Mouse (Mus musculus) T-helper 2 cell (primary cell): ENCODE results near the gene Fam89b.
"Not testable (repeated sequence)": the region's sequence is repeated elsewhere in the genome, so short reads cannot be mapped to it uniquely, and the experiment has no call there.

Source experiments
- in situ Hi-C: fragments of 300-600 bp; cut with MboI, MseI; formaldehyde crosslinking; loops from one replicate; pipeline ENCODE4 v1.15.1; 2025; ENCODE audit warnings: high pct_unique_total_duplicates

The Fam89b gene

DNA sequence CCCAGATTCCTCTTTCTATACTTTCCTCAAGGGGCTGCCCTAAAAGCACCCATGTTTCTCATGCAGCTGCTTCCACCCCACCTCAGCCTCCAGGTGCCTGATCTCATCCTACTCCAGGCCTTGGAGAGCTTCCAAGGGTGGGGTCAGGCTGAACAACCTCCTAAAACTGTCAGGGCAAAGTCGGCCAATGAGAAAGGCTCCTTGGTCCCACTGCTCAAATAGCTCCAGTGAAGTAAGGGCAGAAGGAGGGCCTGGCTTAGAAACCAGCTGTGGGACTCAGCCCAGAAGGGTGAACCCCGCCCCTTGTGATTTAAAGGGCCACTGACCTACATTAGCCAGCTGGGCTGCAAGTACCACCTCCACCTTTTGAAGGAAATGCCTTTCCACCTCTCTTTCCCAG, 15.7 kb downstream of the Fam89b start:
- in situ Hi-C loops: no loop called here

DNA sequence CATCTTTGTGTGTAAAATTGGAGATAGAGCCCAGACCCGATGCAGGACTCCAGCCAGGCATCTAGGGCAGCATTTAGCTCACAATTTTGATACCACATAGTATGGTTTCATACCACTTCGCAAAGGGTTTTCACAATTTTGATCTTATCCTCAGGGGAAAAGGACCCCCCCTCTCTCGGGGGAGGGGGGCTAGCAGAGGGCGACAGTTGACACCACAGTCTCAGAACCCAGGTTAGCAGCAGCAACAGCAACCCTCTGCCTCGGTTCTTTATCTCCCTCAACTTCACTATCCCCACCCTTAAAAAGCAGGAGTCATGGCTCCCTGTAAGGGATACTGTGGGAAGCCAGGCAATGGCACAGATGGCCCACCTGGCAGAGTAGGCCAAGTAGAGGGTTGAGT, 16.2 kb downstream of the Fam89b start:
- in situ Hi-C loops: no loop called here

DNA sequence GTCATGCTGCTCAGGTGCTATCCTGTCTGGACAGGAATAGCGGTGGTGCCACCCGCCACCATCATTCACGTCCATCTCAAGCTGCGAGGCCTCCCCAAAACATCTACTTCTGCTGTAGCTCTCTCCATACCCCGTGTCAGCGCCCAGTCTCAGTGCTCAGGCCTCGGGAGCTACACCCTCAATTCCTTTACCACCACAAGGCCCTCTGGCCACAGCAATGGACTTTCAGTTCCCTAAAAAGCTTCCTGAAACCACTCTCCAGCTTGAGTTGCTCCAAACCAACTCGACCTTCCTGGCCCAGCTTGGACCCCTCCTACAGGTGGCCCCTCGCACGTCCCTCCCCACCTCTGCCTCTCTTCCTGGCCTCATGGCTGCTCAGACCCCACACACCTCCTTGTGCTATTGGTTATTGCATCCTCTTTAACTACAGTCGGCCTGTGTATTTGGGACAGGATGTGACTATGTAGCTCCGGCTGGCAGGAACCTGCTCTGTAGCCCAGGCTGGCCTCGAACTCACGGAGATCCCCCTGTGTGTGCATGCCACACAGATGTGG, 17.5 kb downstream of the Fam89b start:
- in situ Hi-C loops: no loop called here

DNA sequence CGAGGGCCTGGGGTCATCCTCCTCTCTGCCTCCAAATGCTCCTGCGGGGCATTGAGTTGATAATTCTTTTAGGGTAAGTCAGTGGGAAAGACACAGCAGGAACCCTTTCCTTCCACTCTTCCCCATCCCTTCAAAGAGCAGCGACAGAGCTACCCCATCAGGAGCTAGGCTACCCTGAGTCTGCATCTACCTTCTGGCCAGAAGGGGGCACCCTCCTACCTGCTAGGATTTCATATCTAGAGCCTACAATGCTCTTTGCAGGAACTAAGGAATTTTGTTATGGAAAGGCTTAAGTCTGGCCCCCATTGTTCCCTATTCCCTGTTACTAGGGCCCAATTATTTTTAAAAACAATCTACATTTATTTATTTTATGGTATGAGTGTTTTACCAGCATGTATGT, 18.2 kb downstream of the Fam89b start:
- in situ Hi-C loops: no loop called here

DNA sequence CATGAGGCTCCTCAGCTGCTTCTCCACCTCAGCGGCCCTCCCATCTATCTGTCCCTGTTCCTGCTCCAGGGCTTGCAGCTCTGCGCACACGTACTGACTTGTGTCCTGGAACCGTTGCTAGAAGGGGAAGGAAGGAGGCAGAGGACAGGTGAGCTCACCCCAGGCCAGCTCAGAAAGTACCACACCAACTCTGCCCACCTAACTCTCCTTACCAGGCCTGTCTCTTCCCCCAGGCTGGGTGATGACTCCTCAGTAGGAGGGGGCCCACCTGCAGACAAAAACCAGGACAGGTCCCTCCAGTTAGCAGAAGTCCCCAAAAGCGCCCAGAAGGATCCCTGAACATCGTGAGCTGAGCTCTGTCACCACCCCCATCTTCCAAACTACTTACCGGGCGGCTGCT, 18.9 kb downstream of the Fam89b start:
- in situ Hi-C loops: no loop called here

DNA sequence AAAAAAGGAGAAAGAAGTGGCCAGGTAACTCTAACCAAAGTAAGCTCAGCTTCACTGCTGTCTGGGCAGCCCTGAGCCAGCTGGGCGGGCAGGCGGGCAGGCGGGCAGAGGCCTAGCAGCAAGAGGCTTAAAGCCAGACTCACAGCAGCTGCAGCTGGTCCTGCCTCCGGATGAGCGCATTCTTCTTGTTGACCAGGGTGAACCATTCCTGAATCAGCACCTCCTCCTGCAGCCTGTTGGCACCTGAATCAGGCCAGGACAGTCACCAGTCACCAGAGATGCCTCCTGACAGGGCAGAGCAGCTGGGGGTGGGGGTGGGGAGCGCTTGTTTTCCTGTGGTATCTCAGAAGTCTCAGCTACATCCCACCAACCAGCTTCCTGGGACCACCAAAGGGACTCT, 19.4 kb downstream of the Fam89b start:
- in situ Hi-C loops: no loop called here

DNA sequence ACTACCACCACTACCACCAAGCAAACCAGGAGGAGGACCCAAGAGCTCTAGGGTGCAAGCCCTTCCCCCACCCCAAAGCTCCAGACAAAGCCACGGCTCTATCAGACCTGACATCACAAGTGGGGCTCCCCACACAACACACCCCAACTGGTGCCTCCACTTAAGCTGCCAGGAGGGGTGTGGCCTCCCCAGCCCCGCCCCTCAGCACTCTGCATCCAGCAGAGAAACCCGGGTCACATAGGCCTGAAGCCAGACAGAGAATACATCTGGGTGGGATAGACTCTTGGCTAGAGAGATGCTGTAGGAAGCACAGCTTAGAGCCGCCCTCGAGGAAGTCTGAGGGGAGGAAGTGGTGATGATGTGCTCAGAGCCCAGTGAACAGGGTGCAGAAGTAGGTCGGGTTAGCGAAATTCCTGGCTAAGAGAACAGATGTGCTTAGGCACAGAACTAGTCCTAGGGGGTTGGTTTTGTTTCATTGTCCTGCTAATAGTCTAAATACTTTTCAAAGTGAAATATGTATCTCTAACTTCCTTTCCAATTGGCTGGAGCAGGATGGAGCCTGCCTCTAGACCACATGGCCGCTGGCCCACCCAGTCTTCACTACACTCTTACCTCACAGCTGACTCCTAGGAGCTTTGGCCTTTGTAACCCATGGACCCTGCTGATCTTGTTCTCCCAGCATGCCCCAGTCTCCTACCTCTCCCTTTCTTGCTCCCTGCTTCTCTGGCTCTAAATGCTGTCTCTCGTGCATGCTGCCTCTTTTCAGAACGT, 24.5 kb downstream of the Fam89b start:
- in situ Hi-C loops: loop anchor here (5.0 kb wide), 1 partner anchor 38 kb away; no protein-coding TSS in a partner anchor

DNA sequence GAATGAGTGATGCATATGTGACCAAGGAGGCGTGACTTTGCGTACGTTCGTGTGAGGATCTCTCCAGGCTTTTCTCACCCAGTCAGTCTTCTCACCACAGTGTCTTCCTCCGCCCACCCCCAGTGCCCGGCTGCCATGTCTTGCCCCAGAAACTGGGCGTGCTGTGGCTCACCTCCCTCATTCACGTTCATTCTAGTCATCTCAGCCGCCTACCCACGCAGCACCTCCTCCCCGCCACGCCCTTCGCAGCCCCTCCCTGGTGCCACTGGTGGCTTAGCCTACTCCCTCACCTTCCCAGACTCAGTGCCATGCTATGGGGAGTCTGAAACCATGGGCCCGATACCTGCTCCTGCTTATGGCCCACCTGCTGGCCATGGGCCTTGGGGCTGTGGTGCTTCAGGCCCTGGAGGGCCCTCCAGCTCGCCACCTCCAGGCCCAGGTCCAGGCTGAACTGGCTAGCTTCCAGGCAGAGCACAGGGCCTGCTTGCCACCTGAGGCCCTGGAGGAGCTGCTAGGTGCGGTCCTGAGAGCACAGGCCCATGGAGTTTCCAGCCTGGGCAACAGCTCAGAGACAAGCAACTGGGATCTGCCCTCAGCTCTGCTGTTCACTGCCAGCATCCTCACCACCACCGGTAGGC, 25.2 kb downstream of the Fam89b start, which contains the start of gene Kcnk7:
Kcnk7 (plus strand) TSS at position 205 of the 638 bp plus-strand sequence.
- in situ Hi-C loops: loop anchor here (5.0 kb wide), 1 partner anchor 37 kb away; no protein-coding TSS in a partner anchor

DNA sequence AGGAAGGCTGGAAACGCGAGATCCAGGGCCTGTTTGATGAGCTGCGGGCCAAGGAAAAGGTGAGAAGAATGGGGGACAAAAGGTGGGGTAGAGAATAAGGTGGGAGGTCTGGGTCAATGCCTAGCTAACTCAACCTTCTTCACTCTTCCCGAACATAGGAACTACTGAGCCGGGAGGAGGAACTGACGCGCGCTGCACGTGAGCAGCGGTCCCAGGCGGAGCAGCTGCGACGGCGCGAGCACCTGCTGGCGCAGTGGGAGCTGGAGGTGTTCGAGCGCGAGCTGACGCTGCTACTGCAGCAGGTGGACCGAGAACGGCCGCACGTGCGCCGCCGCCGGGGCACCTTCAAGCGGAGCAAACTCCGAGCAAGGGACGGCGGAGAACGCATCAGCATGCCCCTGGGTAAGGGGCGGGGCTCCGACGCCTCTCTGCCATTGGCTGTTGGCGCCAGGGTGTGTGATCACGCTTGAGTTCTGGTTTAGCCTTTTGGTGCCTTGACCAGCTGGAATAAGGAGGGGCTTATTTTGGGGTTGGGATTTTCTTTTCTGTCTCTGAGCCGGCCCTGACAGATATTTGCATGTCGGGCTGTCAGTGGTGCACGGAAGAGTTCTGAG, 33.5 kb downstream of the Fam89b start:
- in situ Hi-C loops: no loop called here

DNA sequence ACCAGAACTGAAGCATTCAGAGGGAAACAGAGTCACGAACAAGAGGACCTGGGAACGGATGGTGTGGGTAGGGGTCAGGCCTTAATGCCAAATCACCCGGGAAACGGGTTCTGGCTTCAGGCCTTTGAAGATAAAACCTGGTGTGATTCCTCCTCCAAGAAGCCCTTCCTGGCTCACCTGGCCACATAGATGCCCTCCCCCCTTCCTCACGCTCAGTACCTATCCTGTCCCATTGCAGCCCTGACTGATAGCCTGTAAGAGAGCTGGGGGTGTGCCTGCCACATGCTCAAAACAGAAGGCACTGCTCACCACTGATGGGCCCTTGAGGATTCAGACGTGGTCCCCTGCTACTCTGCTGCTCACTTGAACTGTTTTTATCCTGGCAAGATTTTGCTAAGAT, 35.7 kb downstream of the Fam89b start:
- in situ Hi-C loops: no loop called here

DNA sequence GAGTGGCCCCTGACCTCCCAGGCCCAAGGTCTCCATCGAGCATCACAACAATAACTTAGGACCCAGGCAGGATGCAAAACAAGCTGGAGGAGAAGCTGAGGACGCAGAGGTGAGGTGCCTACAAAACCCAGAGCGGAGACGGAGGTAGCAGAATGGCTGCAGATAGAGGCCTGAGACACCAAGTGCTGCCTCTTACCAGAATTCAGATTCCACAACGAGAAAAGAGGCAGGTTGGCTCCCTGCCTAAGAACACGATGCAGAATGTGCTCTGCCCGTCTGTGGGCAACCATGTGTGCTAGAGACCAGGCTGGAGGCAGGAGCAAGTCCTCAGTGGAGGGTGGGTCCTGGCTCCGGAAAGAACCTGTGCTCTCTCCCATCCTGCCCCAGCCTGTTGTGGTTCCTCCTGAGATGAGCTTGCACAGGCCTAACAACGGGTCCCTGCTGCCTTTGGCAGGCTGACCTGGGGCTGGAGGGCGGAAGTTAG, 36.5 kb downstream of the Fam89b start:
- in situ Hi-C loops: no loop called here

DNA sequence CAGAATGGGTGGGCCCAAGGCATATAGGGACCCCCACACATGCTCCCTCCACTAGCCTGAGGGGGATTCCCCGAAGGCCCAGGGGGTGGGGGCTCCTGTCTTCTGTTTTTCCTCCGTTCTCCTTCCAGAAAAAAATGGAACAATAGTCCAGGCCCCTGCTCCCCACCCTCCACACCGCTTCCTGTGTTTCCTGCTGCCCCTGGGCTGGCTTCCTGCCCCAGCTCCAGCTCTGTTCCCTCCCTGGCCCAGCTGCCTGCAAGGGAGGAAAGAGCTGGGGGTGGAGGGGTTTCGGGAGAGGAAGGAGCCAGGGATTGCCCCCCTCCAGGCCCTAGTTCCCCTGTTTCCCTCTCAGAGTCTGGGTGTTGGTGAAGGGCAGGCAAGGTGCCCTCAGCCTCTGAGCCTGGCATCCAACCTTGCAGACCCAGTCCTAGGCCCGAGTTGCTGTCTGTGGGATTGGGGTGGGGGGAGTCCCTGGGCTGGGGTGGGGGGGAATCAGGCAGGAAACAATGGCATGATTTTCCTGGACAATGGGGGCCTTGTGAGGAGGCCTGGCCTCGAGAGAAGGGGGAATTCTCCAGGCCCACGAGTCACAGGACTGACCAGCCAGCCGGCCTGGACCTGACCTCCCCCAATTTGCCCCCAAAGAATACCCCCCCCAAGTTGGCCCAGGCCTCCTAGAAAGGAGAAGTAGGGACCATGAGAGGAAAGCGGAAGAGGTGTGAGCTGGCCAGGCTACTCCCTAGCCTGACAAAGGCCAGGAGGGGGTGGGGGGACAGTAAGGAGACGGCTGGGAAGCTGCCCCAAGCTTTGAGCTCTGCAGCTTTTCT, 37.2 kb downstream of the Fam89b start:
- in situ Hi-C loops: no loop called here

DNA sequence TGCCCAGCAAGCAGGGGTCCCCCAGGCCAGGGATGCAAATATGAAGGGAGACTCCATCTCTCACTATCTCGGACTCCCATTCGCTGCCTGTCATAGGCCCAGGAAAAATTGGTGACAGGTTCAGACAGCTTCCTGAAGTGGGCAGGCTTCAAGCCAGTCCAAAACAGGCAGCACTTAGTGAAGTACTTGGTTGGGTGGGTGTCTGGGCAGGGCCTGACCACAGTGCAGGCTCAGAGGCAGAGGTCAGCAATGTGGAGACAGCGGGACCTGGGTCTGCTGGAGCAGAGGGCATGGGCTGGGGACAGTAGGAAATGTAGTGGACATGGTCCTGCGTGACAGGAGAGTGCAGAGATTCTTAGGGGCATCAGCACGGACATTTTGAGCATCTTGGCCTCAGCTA, 37.9 kb downstream of the Fam89b start:
- in situ Hi-C loops: no loop called here

DNA sequence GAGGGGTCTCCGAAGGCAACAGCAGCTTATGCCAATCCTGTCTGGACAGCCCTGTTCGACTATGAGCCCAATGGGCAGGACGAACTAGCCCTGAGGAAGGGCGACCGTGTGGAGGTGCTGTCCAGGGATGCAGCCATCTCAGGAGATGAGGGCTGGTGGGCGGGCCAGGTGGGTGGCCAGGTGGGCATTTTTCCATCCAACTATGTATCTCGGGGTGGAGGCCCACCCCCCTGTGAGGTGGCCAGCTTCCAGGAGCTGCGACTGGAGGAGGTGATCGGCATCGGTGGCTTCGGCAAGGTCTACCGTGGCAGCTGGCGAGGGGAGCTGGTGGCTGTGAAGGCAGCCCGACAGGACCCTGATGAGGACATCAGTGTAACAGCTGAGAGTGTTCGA, 39.1 kb downstream of the Fam89b start:
- in situ Hi-C loops: no loop called here

DNA sequence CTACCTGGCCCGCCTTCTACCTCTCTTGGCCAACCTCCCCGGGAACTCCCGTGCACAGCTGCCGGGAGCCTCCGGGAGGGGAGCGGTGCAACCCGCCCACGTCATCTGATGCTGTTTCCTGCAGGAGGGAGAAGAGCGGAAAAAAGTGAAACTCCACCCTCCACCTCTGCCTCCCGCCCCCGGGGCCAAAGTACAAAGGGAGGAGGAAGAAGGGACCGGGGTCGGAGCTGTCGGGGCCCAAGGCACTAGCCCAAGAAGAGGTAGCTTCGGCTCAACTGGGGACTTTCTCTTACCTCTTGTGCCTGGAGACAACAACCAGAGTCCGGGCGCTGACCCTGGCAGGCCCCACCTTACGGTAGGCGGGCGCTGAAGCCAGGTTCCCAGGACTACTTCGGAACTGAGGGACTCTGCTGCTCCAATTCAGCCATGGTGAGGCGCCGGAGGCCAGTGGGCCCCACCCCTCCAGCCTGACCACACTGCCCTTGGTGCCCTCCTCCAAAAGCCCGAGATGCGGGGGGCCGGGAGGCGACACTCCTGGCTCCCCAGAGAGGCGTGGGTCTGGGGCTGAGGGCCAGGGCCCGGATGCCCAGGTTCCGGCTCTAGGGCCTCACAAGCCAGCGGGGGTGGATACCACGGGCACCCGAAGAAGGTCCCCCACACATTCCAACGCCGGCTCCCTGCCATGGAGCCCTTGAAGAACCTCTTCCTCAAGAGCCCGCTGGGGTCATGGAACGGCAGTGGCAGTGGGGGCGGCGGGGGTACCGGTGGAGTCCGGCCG, 39.7 kb downstream of the Fam89b start:
- in situ Hi-C loops: no loop called here

DNA sequence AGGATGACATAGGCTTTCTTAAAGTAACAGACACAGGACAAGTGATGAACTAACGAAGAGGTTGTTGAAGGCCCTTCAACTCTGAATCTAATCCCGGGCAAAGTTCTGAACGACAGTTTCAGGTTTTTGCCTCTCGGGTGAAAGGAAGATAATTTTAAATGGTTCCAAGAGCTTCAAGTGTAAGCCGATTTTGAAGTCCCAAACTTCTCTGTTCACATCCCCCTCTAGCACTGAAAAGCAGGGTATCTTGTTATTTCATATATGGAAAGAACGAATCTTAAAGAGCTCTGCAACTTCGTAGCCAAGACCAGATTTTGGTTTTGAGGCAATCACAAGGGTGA, 40.4 kb downstream of the Fam89b start:
- in situ Hi-C loops: no loop called here

DNA sequence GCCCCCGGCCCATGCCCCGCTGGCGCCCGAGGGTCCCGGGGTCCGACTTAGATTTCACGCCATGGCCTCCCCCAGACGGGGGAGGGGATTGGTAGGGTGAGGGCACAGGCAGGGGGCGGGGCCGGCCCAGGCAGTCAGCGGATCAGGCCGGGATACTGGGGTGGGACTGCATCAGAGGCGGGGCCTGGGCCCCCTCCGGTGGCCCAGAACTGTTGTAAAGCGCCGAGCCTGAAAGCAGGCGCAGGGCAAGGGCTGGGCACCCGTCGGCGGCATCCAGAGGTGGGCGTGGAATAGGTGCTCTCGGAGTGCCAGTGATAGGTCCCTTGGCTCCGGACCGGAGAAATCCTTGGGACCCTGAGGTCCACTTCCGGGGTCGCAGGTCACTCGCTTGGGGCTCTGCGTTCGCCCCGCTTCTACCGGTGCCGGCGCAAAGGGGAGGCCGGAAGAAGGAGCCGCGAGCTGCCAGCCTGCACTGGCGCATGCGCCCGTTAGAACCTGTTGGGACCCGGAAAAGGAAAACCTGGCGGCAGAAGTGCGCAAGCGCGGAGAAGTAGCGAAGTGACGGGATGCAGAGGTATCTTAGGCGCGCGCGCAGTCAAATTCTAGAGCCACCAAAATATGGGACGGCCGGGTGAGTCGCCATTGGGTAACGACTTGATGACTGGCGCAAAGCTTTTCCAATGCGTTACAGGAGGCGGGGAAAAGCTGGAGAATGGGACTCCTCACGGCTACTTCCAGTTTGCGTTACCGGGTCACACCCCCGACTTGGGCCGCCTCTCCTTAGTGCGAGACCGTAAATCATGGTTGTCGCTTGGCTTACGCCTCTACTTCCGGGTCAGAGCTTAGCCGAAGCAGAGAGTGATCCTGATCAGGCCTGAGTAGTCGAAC, 41.0 kb downstream of the Fam89b start, which contains the start of the genes Map3k11 and Pcnx3:
Map3k11 (plus strand) TSS at position 543 of the 888 bp plus-strand sequence.
Pcnx3 (minus strand) TSS at position 709 of the 888 bp plus-strand sequence.
- in situ Hi-C loops: no loop called here

DNA sequence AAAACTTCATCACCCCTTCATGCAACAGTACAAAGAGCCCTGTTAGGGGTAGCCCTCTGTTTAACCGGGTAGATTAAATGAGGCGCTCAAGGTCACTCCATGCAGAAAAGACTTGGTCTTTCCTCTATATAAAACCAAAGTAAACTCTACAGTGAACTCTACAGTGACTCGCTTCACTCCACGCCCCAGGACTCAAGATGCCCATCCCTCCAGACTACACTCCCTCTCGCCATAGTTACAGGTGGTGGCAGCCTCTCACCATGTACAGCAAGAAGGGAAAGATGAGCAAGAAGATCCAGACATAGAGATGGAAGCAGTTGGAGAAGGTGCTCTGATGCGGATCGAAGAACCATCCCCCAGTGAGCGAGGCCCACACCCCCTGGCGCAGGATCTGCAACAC, 41.7 kb downstream of the Fam89b start:
- in situ Hi-C loops: no loop called here

DNA sequence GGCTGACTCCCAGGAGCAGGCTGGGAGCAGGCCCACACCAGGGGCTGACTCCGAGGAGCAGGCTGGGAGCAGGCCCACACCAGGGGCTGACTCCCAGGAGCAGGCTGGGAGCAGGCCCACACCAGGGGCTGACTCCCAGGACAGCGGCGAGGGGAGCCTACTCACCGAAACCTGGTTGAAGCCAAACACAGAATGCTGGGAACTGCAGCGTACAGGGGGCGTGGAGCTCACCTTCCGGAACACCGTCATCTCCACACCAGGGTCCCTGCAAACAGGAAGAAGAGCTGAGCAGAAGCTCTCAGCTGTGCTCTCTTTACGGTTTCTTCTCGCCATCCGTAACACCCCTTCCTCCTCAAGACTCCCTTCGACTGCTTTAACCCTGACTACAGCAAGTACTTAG, 42.5 kb downstream of the Fam89b start:
- in situ Hi-C loops: not testable (repeated sequence)

DNA sequence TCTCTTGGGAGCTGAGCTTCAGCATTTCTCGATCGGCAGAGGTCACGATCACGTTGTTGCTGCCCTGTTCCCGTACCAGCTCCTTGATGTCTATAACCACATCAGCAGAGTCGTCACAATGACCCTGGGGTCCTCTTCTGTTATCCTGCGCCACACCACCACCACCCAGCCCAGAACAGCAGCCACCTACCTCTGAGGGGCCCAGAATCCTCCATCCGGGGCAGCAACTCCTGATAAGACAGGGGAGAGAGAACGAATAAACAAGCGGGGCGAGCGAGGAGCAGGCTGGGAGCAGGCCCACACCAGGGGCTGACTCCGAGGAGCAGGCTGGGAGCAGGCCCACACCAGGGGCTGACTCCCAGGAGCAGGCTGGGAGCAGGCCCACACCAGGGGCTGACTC, 43.0 kb downstream of the Fam89b start:
- in situ Hi-C loops: no loop called here
